Mouse (Mus musculus) left cerebral cortex, adult 6 months (tissue): Measurements from ENCODE around the gene Rhag. TPM values are rescaled to one million over a fixed set of nuclear protein-coding genes. Genes with fewer than 3 reads are reported as not detected.

Experiments
- long read RNA-seq, 2 experiments: library from polyadenylated mRNA; unstranded; transcript quantifications; one replicate each; pipeline ENCODE4 v2.0.0; 2019 to 2020
- polyA plus RNA-seq: library from polyadenylated mRNA; unstranded; fragments of <200 nt; fragmentation: Nextera tagmentation; gene quantifications from 2 replicates; pipeline ENCODE4 v1.2.3, GENCODE M21; 2021

Gene Rhag
- polyA plus RNA-seq: not detected in 2 replicates
- long read RNA-seq, experiment 1: 0 reads
- long read RNA-seq, experiment 2: 0 reads

GRCm38 (mm10) chr17:40810934-40811333 is at the start of gene Rhag:
TSS of gene Rhag (plus strand) at chr17:40811126.

GRCm38 (mm10) chr17:40806953-40807572 is 3.9 kb upstream of the Rhag start, which contains the start of gene Crisp2:
TSS of gene Crisp2 (minus strand) at chr17:40807003.

GRCm38 (mm10) chr17:40879924-40880691 is 69.2 kb downstream of the Rhag start, which contains the start of gene 9130008F23Rik:
TSS of gene 9130008F23Rik (minus strand) at chr17:40880559.

Other genes with a start within 250 kb of the Rhag start
- not detected in 2 replicates for gene Esp6, start 249.6 kb upstream of the Rhag start, polyA plus RNA-seq
- gene Esp4, start 212.5 kb upstream of the Rhag start, polyA plus RNA-seq: not detected in 2 replicates
- not detected in 2 replicates for gene Esp3, start 179.1 kb upstream of the Rhag start, polyA plus RNA-seq
- gene Esp1, start 84.0 kb upstream of the Rhag start, polyA plus RNA-seq: not detected in 2 replicates
- gene Crisp2, start 4.1 kb upstream of the Rhag start, polyA plus RNA-seq: not detected in 2 replicates
- gene 9130008F23Rik, start 69.4 kb downstream of the Rhag start, polyA plus RNA-seq: not detected in 2 replicates
- not detected in 2 replicates for gene Glyatl3, start 103.2 kb downstream of the Rhag start, polyA plus RNA-seq
- gene Mut, start 123.6 kb downstream of the Rhag start, polyA plus RNA-seq: 22.5 and 27.7 TPM in 2 replicates
- gene Cenpq, start 123.9 kb downstream of the Rhag start, polyA plus RNA-seq: 5.2 and 5.5 TPM in 2 replicates